Mouse (Mus musculus) MEL (cell line): ENCODE measurements around the gene Rpap1. TPM values are rescaled to one million over a fixed set of nuclear protein-coding genes. Genes with fewer than 3 reads are reported as not detected.
A peak's percentile ranks its signal among the peaks of the same experiment; 100 is the strongest.

Experiments
- DNase-seq: peaks from one replicate; pipeline ENCODE4 v3.0.0; 2011; ENCODE audit warnings: low read depth, low spot score
- H3K27ac ChIP-seq: 2 replicates; pipeline ENCODE4 v1.5.1; 2012; ENCODE audit warnings: low read depth, mild to moderate bottlenecking, control low read depth, low read length, moderate library complexity; ENCODE audit not compliant: control insufficient read depth
- H3K27me3 ChIP-seq, 2 experiments: fragments of 150-350 bp in 1 of 2; sonication (generic) in 1 of 2; 2 replicates each; pipeline ENCODE4 v1.6.1; 2012; ENCODE audit warnings: low read length in 2 of 2, mild to moderate bottlenecking in 2 of 2, improper control_type of control experiment in 1 of 2, moderate library complexity in 1 of 2; ENCODE audit not compliant: insufficient read depth in 2 of 2, control insufficient read depth in 1 of 2
- H3K36me3 ChIP-seq, 2 experiments: 2 replicates each; pipeline ENCODE4 v1.6.1; 2012 to 2014; ENCODE audit warnings: low read length in 2 of 2, improper control_type of control experiment in 1 of 2, inconsistent platforms in 1 of 2, mild to moderate bottlenecking in 1 of 2; ENCODE audit not compliant: insufficient read depth in 2 of 2, control insufficient read depth in 1 of 2
- H3K4me1 ChIP-seq, 2 experiments: fragments of 150-350 bp in 1 of 2; sonication (generic) in 1 of 2; 2 replicates each; pipeline ENCODE4 v1.6.1; 2012; ENCODE audit warnings: low read length in 2 of 2, improper control_type of control experiment in 1 of 2, mild to moderate bottlenecking in 1 of 2; ENCODE audit not compliant: insufficient read depth in 2 of 2, control insufficient read depth in 1 of 2
- H3K4me3 ChIP-seq, 2 experiments: fragments of 150-350 bp in 1 of 2; sonication (generic) in 1 of 2; 2 replicates each; pipeline ENCODE4 v1.5.1; 2012; ENCODE audit warnings: low read depth in 2 of 2, low read length in 2 of 2, mild to moderate bottlenecking in 2 of 2, moderate library complexity in 2 of 2, control low read depth in 1 of 2, improper control_type of control experiment in 1 of 2; ENCODE audit not compliant: control insufficient read depth in 1 of 2, insufficient read depth in 1 of 2
- H3K79me2 ChIP-seq: 2 replicates; pipeline ENCODE4 v1.6.1; 2012; ENCODE audit warnings: mild to moderate bottlenecking, low read length, moderate library complexity; ENCODE audit not compliant: control insufficient read depth, poor library complexity, insufficient read depth
- H3K9ac ChIP-seq: 2 replicates; pipeline ENCODE4 v1.6.1; 2012; ENCODE audit warnings: low read depth, mild to moderate bottlenecking, control low read depth, low read length, moderate library complexity; ENCODE audit not compliant: control insufficient read depth, poor library complexity, severe bottlenecking
- H3K9me3 ChIP-seq: fragments of 150-350 bp; sonication (generic); replicated peaks from 2 replicates; pipeline ENCODE4 v1.6.1; 2012; ENCODE audit warnings: mild to moderate bottlenecking, low read length, improper control_type of control experiment, moderate library complexity; ENCODE audit not compliant: insufficient read depth
- BHLHE40 ChIP-seq: IDR thresholded peaks from 2 replicates; pipeline ENCODE4 v1.6.1; 2012; ENCODE audit warnings: low read depth, mild to moderate bottlenecking, inconsistent platforms, low read length, improper control_type of control experiment, borderline replicate concordance
- CTCF ChIP-seq, 3 experiments: IDR thresholded peaks in 2 of 3; conservative IDR thresholded peaks in 1 of 3; 2 replicates each; pipeline ENCODE4 v1.5.1; 2011 to 2012; ENCODE audit warnings: low read length in 3 of 3, low read depth in 2 of 3, mild to moderate bottlenecking in 2 of 3, improper control_type of control experiment in 1 of 3, inconsistent platforms in 1 of 3, mixed read lengths in 1 of 3, moderate library complexity in 1 of 3; ENCODE audit not compliant: control insufficient read depth in 1 of 3, insufficient read depth in 1 of 3, poor library complexity in 1 of 3, severe bottlenecking in 1 of 3
- HCFC1 ChIP-seq: IDR thresholded peaks from 2 replicates; pipeline ENCODE4 v1.6.1; 2012; ENCODE audit warnings: low read depth, mild to moderate bottlenecking, inconsistent platforms, low read length, improper control_type of control experiment, moderate library complexity
- MAFK ChIP-seq: IDR thresholded peaks from 2 replicates; pipeline ENCODE4 v1.6.1; 2011; ENCODE audit warnings: low read depth, mild to moderate bottlenecking, low read length, improper control_type of control experiment, borderline replicate concordance
- MAX ChIP-seq: IDR thresholded peaks from 2 replicates; pipeline ENCODE4 v1.6.1; 2011; ENCODE audit warnings: low read length, improper control_type of control experiment
- MAZ ChIP-seq: IDR thresholded peaks from 2 replicates; pipeline ENCODE4 v1.6.1; 2012; ENCODE audit warnings: low read depth, mild to moderate bottlenecking, inconsistent platforms, low read length, improper control_type of control experiment
- MXI1 ChIP-seq: IDR thresholded peaks from 2 replicates; pipeline ENCODE4 v1.6.1; 2011; ENCODE audit warnings: mild to moderate bottlenecking, low read depth, low read length, improper control_type of control experiment
- POLR2A ChIP-seq, 2 experiments: IDR thresholded peaks; 2 replicates each; pipeline ENCODE4 v1.6.1; 2011 to 2012; ENCODE audit warnings: low read length in 2 of 2, mild to moderate bottlenecking in 2 of 2, control low read depth in 1 of 2, improper control_type of control experiment in 1 of 2, low read depth in 1 of 2, moderate library complexity in 1 of 2; ENCODE audit not compliant: control insufficient read depth in 1 of 2, insufficient read depth in 1 of 2, poor library complexity in 1 of 2
- RAD21 ChIP-seq: IDR thresholded peaks from 2 replicates; pipeline ENCODE4 v1.6.1; 2011; ENCODE audit warnings: mild to moderate bottlenecking, low read depth, low read length, improper control_type of control experiment
- RCOR1 ChIP-seq: IDR thresholded peaks from 2 replicates; pipeline ENCODE4 v1.6.1; 2012; ENCODE audit warnings: low read depth, mild to moderate bottlenecking, inconsistent platforms, low read length, improper control_type of control experiment
- UBTF ChIP-seq: IDR thresholded peaks from 2 replicates; pipeline ENCODE4 v1.6.1; 2012; ENCODE audit warnings: low read depth, mild to moderate bottlenecking, inconsistent platforms, low read length, improper control_type of control experiment, moderate library complexity, borderline replicate concordance; ENCODE audit not compliant: insufficient read depth
- ZNF384 ChIP-seq: IDR thresholded peaks from 2 replicates; pipeline ENCODE4 v1.6.1; 2012; ENCODE audit warnings: low read depth, mild to moderate bottlenecking, inconsistent platforms, low read length, improper control_type of control experiment
- polyA plus RNA-seq, 2 experiments: library from polyadenylated mRNA; stranded (reverse) in 1 of 2; unstranded in 1 of 2; fragments of >175 nt in 1 of 2; fragments of >200 nt in 1 of 2; gene quantifications; 2 replicates each; pipeline versions ENCODE4 v1.2.1 to v1.2.4; 2012; ENCODE audit warnings: low replicate concordance in 2 of 2, low read depth in 1 of 2; ENCODE audit not compliant: insufficient read length in 2 of 2, insufficient read depth in 1 of 2, missing spikeins in 1 of 2
- total RNA-seq: library from RNA; depleted of rRNA; stranded (reverse); fragments of 300-350 nt; gene quantifications from 2 replicates; pipeline ENCODE4 v1.2.3, GENCODE M21; 2012

Gene Rpap1
- total and polyA plus RNA-seq, 3 experiments, result 12.9 to 26.8 TPM; not detected in 1

GRCm38 (mm10) chr2:119743808-119744162, 43.6 kb downstream of the Rpap1 start (continued):
- no peak for TF ChIP-seq ZNF384
- TF ChIP-seq MAX, result no peak
- TF ChIP-seq, all 39 proteins: peak for 0

GRCm38 (mm10) chr2:119743176-119743807, 44.0 kb downstream of the Rpap1 start:
- TF ChIP-seq RCOR1 (no peak), BHLHE40 (no peak), UBTF (no peak), MAZ (no peak), MAFK (no peak), CTCF (IDR thresholded peaks at IDR 0.05 in 2 of 3, conservative IDR thresholded peaks at IDR 0.05 in 1 of 3; ENCODE audit: control insufficient read depth in 1 of 3, insufficient read depth in 1 of 3, low read depth in 2 of 3, low read length in 3 of 3, poor library complexity in 1 of 3, severe bottlenecking in 1 of 3) (no peak)
- H3K4me3 ChIP-seq, result peak overlapping the region; percentile 60 to 98
- H3K27me3 ChIP-seq, result no peaks in the 10 kb centered on the region
- H3K27ac ChIP-seq, result no peak overlapping the region
- H3K9me3 ChIP-seq, result no peaks in the 10 kb centered on the region
- H3K9ac ChIP-seq, result peak overlapping the region; percentile 66
- H3K79me2 ChIP-seq, result peaks cover 3% of the 10 kb centered on the region; the same call in 1 of the 2 replicates
- DNase-seq, result no peak
- H3K4me1 ChIP-seq, result peaks cover 0 to 3% of the 10 kb centered on the region in 2 experiments; a peak in 1 of 4 replicates
- H3K36me3 ChIP-seq, result no peaks in the 10 kb centered on the region; a peak in 1 of 4 replicates

- Histone ChIP-seq H3K9ac (peak overlapping the region; percentile 66), H3K79me2 (peaks cover 3% of the 10 kb centered on the region; the same call in 1 of the 2 replicates), H3K9me3 (no peaks in the 10 kb centered on the region), H3K27ac (no peak overlapping the region), H3K36me3 (no peaks in the 10 kb centered on the region; a peak in 1 of 4 replicates), H3K4me1 (peaks cover 0 to 3% of the 10 kb centered on the region in 2 experiments; a peak in 1 of 4 replicates), H3K4me3 (peak overlapping the region; percentile 60 to 98), H3K27me3 (no peaks in the 10 kb centered on the region)
- DNase-seq, result peak; percentile 63
- TF ChIP-seq RAD21, result no peak
- 0 out of 2 replicates have a peak, but pooled peaks have one; percentile 18 for TF ChIP-seq MAZ
- TF ChIP-seq POLR2A (IDR thresholded peaks at IDR 0.05; ENCODE audit: control insufficient read depth in 1 of 2, insufficient read depth in 1 of 2, low read depth in 1 of 2, low read length in 2 of 2, poor library complexity in 1 of 2), result peak in 1 of 2 experiments; percentile 16; a peak in 1 of 4 replicates
- no peak for TF ChIP-seq HCFC1
- 0 out of 2 replicates have a peak, but pooled peaks have one; percentile 21 for TF ChIP-seq MXI1
- TF ChIP-seq, all 39 proteins: peak for 3
Measured at GRCm38 (mm10) chr2:119742461-119743175, 44.7 kb downstream of the Rpap1 start.
